ENCODE assay signal across 22 mouse cellular contexts in genomic region chr11:74956006-74956405, GRCm38 (mm10). TPM values are rescaled to one million over a fixed set of nuclear protein-coding genes. Genes with fewer than 3 reads are reported as not detected.
DNase-seq lines count a peak whose midpoint lies in the region; ATAC-seq lines count a peak whose summit lies in the region.
"Had no signal": no experiment of that assay in that cellular context is flagged by ENCODE, and none has a peak within 500 bp of the region (broad histone marks: within the 10 kb centered on the region; RNA-seq: fewer than 3 reads in every experiment).

No protein-coding gene starts in this region.

- H3K27ac ChIP-seq in heart, embryonic 10.5 days: no peak overlapping the region
- no peak overlapping the region for H3K27ac ChIP-seq in heart, embryonic 12.5 days (ENCODE audit: poor library complexity, severe bottlenecking)
- H3K27ac ChIP-seq: embryonic facial prominence, embryonic 10.5 days; embryonic facial prominence, embryonic 12.5 days; forebrain, embryonic 13.5 days; forebrain, embryonic 15.5 days had no signal

- H3K4me2 ChIP-seq in heart, embryonic 12.5 days: no peak overlapping the region
- H3K4me2 ChIP-seq: embryonic facial prominence, embryonic 12.5 days; forebrain, embryonic 13.5 days; forebrain, embryonic 15.5 days had no signal

- H3K36me3 ChIP-seq in heart, embryonic 10.5 days: peaks cover 24% of the 10 kb centered on the region; the same call in 1 of the 2 replicates
- H3K36me3 ChIP-seq in heart, embryonic 12.5 days: peaks cover 21% of the 10 kb centered on the region

- no peaks in the 10 kb centered on the region for H3K27me3 ChIP-seq in heart, embryonic 10.5 days (ENCODE audit: insufficient read depth, poor library complexity, severe bottlenecking)
- H3K27me3 ChIP-seq in heart, embryonic 12.5 days (replicated peaks): no peaks in the 10 kb centered on the region
- H3K27me3 ChIP-seq: CH12.LX; embryonic facial prominence, embryonic 12.5 days; forebrain, embryonic 13.5 days; forebrain, embryonic 15.5 days; Patski had no signal

- H3K4me3 ChIP-seq in heart, embryonic 10.5 days: no peak overlapping the region
- no peak overlapping the region for H3K4me3 ChIP-seq in heart, embryonic 12.5 days
- H3K4me3 ChIP-seq: embryonic facial prominence, embryonic 10.5 days; embryonic facial prominence, embryonic 12.5 days; forebrain, embryonic 13.5 days; forebrain, embryonic 15.5 days had no signal

- no peaks in the 10 kb centered on the region for H3K9me3 ChIP-seq in heart, embryonic 10.5 days
- H3K9me3 ChIP-seq in heart, embryonic 12.5 days (replicated peaks): no peaks in the 10 kb centered on the region
- H3K9me3 ChIP-seq: embryonic facial prominence, embryonic 10.5 days; embryonic facial prominence, embryonic 12.5 days; forebrain, embryonic 13.5 days; forebrain, embryonic 15.5 days; G1E had no signal

- no peak for ATAC-seq in heart, embryonic 12.5 days (ENCODE audit: insufficient number of reproducible peaks, low FRiP score)
- ATAC-seq: CD4-positive, CD25-positive, alpha-beta regulatory T cell, adult 4 months; forebrain, embryonic 13.5 days; forebrain, embryonic 15.5 days; forebrain, postnatal 0 days; Patski had no signal

- no peak overlapping the region for H3K9ac ChIP-seq in heart, embryonic 12.5 days
- H3K9ac ChIP-seq: embryonic facial prominence, embryonic 12.5 days; forebrain, embryonic 13.5 days; forebrain, embryonic 15.5 days; forebrain, postnatal 0 days had no signal

- H3K4me1 ChIP-seq in heart, embryonic 10.5 days: no peaks in the 10 kb centered on the region
- H3K4me1 ChIP-seq in heart, embryonic 12.5 days (replicated peaks): peaks cover 10% of the 10 kb centered on the region; the same call in 1 of the 2 replicates
- H3K4me1 ChIP-seq: embryonic facial prominence, embryonic 10.5 days; embryonic facial prominence, embryonic 12.5 days; forebrain, embryonic 13.5 days; forebrain, embryonic 15.5 days had no signal

- DNase-seq in ES-CJ7 (ENCODE audit: low read depth, low spot score) (peak; percentile 69), R1 (ENCODE audit: low read depth, low spot score) (peak; percentile 53), ZHBTc4 (ENCODE audit: low read depth, low spot score) (peak; percentile 71)
- DNase-seq in heart, embryonic 10.5 days (ENCODE audit: low spot score): no peak
- DNase-seq: adrenal gland, adult 2 months; adrenal gland, postnatal 10 days; adrenal gland, postnatal 25 days; B cell, adult 2 months; cerebellum, adult 11-12 months; cerebellum, adult 2 months; cerebellum, adult 9-10 months; cerebellum, postnatal 10 days; forebrain, postnatal 0 days had no signal

RNA-seq across cellular contexts. Expression of gene Srr, which starts 30.3 kb away (rescaled TPM):
- polyA plus RNA-seq in heart, embryonic 10.5 days (2016; fragmentation: Nextera tagmentation; extraction: Ambion mirVana): 16.9 and 17.0 TPM in 2 replicates
- 21.1 and 21.5 TPM in 2 replicates for polyA plus RNA-seq in heart, embryonic 12.5 days (2016; fragmentation: Nextera tagmentation; extraction: Ambion mirVana)

RNA-seq across cellular contexts. Expression of gene Smg6, which starts 30.4 kb away (rescaled TPM):
- 11.8 and 14.0 TPM in 2 replicates for polyA plus RNA-seq in heart, embryonic 10.5 days (2016; fragmentation: Nextera tagmentation; extraction: Ambion mirVana)
- 13.4 and 14.7 TPM in 2 replicates for polyA plus RNA-seq in heart, embryonic 12.5 days (2016; fragmentation: Nextera tagmentation; extraction: Ambion mirVana)

RNA-seq across cellular contexts. Expression of gene Tsr1, which starts 58.1 kb away (rescaled TPM):
- polyA plus RNA-seq in heart, embryonic 10.5 days (2016; fragmentation: Nextera tagmentation; extraction: Ambion mirVana): 41.0 and 52.7 TPM in 2 replicates
- polyA plus RNA-seq in heart, embryonic 12.5 days (2016; fragmentation: Nextera tagmentation; extraction: Ambion mirVana): 31.6 and 33.5 TPM in 2 replicates

RNA-seq across cellular contexts. Expression of gene Sgsm2, which starts 59.1 kb away (rescaled TPM):
- 5.5 and 5.8 TPM in 2 replicates for polyA plus RNA-seq in heart, embryonic 10.5 days (2016; fragmentation: Nextera tagmentation; extraction: Ambion mirVana)
- 6.5 and 6.6 TPM in 2 replicates for polyA plus RNA-seq in heart, embryonic 12.5 days (2016; fragmentation: Nextera tagmentation; extraction: Ambion mirVana)
